Mouse (Mus musculus) cortical plate, adult 2 months (tissue): ENCODE results near the gene 4931409K22Rik. TPM values are rescaled to one million over a fixed set of nuclear protein-coding genes. Genes with fewer than 3 reads are reported as not detected.

Experiments used
- H3K27ac ChIP-seq: fragments of 200-500 bp; 2 replicates; pipeline ENCODE4 v1.5.1; 2012; ENCODE audit warnings: low read length, control low read depth, inconsistent platforms; ENCODE audit not compliant: insufficient read depth
- H3K4me1 ChIP-seq: fragments of 200-500 bp; 2 replicates; pipeline ENCODE4 v1.6.1; 2011; ENCODE audit warnings: low read length; ENCODE audit not compliant: control insufficient read depth, insufficient read depth
- H3K4me3 ChIP-seq: fragments of 200-500 bp; 2 replicates; pipeline ENCODE4 v1.5.1; 2011; ENCODE audit warnings: mild to moderate bottlenecking, low read length, control low read depth; ENCODE audit not compliant: insufficient read depth
- CTCF ChIP-seq: fragments of 200-500 bp; IDR thresholded peaks from 2 replicates; pipeline ENCODE4 v1.5.1; 2011; ENCODE audit warnings: mild to moderate bottlenecking, control low read depth, low read length; ENCODE audit not compliant: insufficient read depth; ENCODE audit errors: extremely low read depth
- POLR2A ChIP-seq: fragments of 200-500 bp; IDR thresholded peaks from 2 replicates; pipeline ENCODE4 v1.6.1; 2011; ENCODE audit warnings: mild to moderate bottlenecking, low read length, control low read depth; ENCODE audit not compliant: insufficient read depth; ENCODE audit errors: extremely low read depth
- polyA plus RNA-seq: library from polyadenylated mRNA; depleted of rRNA; stranded (reverse); fragments of >200 nt; gene quantifications from 2 replicates; pipeline ENCODE4 v1.2.3, GENCODE M21; 2012

Gene 4931409K22Rik
- polyA plus RNA-seq, 1 experiment = 0.04 TPM

- Histone ChIP-seq H3K27ac (no peak overlapping the region), H3K4me3 (no peak overlapping the region), H3K4me1 (peaks cover 14% of the 10 kb centered on the region)
- TF ChIP-seq POLR2A (no peak), CTCF (no peak)
Measured at GRCm38 (mm10) chr5:24594346-24594745, 37.7 kb upstream of the 4931409K22Rik start.

GRCm38 (mm10) chr5:24593928-24594327 lies 37.3 kb upstream of the 4931409K22Rik start:
- TF ChIP-seq POLR2A (peak; percentile 15; the same call in 1 of the 2 replicates), CTCF (no peak)
- H3K4me3 ChIP-seq = no peak overlapping the region
- peaks cover 14% of the 10 kb centered on the region for H3K4me1 ChIP-seq
- no peak overlapping the region for H3K27ac ChIP-seq

GRCm38 (mm10) chr5:24593230-24593629 lies 36.6 kb upstream of the 4931409K22Rik start:
- TF ChIP-seq POLR2A (no peak), CTCF (no peak)
- Histone ChIP-seq H3K4me3 (no peak overlapping the region), H3K27ac (no peak overlapping the region), H3K4me1 (peaks cover 16% of the 10 kb centered on the region)

GRCm38 (mm10) chr5:24592471-24593160 lies 36.0 kb upstream of the 4931409K22Rik start:
- peak; percentile 20; the same call in 1 of the 2 replicates for TF ChIP-seq POLR2A
- TF ChIP-seq CTCF = no peak
- no peak overlapping the region for H3K4me3 ChIP-seq
- peaks cover 14% of the 10 kb centered on the region for H3K4me1 ChIP-seq
- H3K27ac ChIP-seq = no peak overlapping the region; the same call in 1 of the 2 replicates

GRCm38 (mm10) chr5:24591796-24592470 lies 35.3 kb upstream of the 4931409K22Rik start:
- TF ChIP-seq CTCF (no peak), POLR2A (no peak)

GRCm38 (mm10) chr5:24591268-24591721 lies 34.7 kb upstream of the 4931409K22Rik start:
- H3K4me3 ChIP-seq = no peak overlapping the region
- TF ChIP-seq CTCF (no peak), POLR2A (no peak)

More at GRCm38 (mm10) chr5:24591796-24592470, 35.3 kb upstream of the 4931409K22Rik start:
- no peak overlapping the region for H3K4me3 ChIP-seq
- H3K27ac ChIP-seq = no peak overlapping the region; the same call in 1 of the 2 replicates
- H3K4me1 ChIP-seq = peaks cover 11% of the 10 kb centered on the region

GRCm38 (mm10) chr5:24589511-24590500 lies 33.2 kb upstream of the 4931409K22Rik start:
- peaks cover 5% of the 10 kb centered on the region for H3K4me1 ChIP-seq
- H3K27ac ChIP-seq = no peak overlapping the region
- H3K4me3 ChIP-seq = no peak overlapping the region
- TF ChIP-seq CTCF (no peak), POLR2A (no peak; the same call in 1 of the 2 replicates)

More at GRCm38 (mm10) chr5:24591268-24591721, 34.7 kb upstream of the 4931409K22Rik start:
- peaks cover 10% of the 10 kb centered on the region for H3K4me1 ChIP-seq
- no peak overlapping the region for H3K27ac ChIP-seq

- peaks cover 5% of the 10 kb centered on the region for H3K4me1 ChIP-seq
- H3K4me3 ChIP-seq = peak overlapping the region; percentile 88
- peak; percentile 60; the same call in 1 of the 2 replicates for TF ChIP-seq POLR2A
- no peak for TF ChIP-seq CTCF
- peak overlapping the region; percentile 83 for H3K27ac ChIP-seq
Measured at GRCm38 (mm10) chr5:24587200-24587577, 30.6 kb upstream of the 4931409K22Rik start.
